Mouse (Mus musculus) telencephalon, adult 2 months (tissue): ENCODE measurements around the gene Rab12.

Source experiments
- DNase-seq: peaks from one replicate; pipeline ENCODE4 v3.0.0-alpha.2; 2011; ENCODE audit warnings: low read depth, low spot score

The Rab12 gene

DNA sequence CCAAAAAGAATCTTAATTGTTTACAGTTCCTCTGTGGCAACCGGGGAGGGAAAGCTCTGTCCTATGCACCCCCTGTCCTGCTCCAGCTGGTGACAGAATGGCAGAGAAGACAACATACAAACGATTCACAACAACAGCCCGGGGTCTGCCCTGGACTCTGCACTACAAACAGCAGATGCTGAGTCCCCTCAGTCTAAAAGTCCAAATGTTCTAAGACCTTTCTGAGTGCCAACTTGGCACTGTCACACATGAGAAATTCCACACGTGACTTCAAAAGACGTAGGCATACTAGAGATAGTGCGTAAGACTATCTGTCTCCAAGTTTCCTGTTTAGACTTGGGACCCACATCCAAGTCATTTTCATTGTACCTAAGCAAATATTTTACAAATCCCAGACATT, 16.7 kb downstream of the Rab12 start:
- DNase-seq, result no peak

DNA sequence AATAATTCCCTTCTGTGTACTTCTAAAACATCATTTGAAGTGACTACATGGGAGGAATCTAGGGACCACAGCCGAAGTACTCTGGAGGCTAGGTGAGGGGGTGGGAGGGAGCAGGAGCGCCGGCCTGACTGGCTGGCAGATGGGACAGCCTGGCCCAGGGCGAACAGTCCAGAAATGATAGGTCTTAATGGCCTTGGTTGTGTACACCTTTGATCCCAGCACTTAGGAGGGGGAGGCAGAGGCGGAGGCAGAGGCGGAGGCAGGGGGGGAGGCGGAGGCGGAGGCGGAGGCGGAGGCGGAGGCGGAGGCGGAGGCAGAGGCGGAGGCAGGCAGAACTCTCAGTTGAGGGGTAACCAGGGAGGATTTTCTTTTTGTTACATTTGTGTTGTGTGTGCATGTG, 20.9 kb downstream of the Rab12 start:
- DNase-seq, result no peak

GRCm38 (mm10) chr17:66496589-66496988, 22.9 kb downstream of the Rab12 start:
- DNase-seq, result no peak

DNA sequence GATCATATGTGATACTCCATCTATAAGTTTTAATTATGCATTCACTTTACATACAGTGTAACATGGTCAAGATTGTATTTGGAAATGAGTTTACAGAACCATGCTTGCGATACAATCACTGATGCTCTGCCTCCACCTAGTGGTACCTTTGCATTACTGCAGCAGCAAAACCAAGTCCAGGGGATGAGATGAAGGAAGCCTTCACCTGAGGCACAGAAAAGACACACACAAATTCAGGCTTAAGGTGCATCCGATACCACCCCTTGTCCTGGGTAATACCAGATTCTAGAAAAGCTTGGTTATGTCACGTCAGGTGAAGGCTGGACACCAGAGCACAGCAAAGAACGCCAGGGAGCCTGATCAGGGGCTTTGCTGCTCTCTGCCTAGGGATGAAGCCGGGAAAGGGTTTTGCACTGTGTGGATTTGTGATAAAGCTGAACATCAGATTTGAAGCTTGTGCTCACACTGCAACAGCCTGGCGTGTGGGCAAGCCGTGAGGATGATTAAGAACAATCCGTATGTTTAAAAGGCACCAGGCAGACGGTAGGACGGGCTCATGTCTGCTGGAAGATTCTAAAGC, 29.4 kb downstream of the Rab12 start:
- peak; percentile 79 for DNase-seq

- DNase-seq, result no peak
Observed at GRCm38 (mm10) chr17:66486576-66486975, 33.0 kb downstream of the Rab12 start.

- DNase-seq, result no peak
Observed at GRCm38 (mm10) chr17:66485742-66486141, 33.8 kb downstream of the Rab12 start.

DNA sequence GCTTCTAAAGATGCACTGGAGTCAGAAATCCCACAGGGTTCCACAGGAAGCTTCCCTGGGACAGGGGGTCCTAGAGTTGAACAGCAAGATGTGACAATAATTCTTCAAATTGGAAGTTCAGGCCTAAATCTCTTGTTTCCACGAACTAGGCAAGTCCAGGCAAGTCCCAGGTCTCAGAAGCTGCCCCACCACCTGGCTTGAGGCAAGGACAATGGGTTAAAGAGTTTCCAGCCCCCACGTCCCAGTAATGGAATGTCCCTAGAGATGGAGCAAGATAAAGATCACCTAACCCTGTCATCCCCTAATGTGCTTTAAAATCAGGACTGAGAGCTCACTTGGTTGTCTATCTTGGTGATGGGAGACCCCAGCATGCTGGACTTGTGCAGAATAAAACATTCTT, 34.6 kb downstream of the Rab12 start:
- no peak for DNase-seq

- DNase-seq, result no peak
Observed at GRCm38 (mm10) chr17:66483651-66484454, 35.7 kb downstream of the Rab12 start.

- no peak for DNase-seq
Observed at GRCm38 (mm10) chr17:66481295-66481694, 38.2 kb downstream of the Rab12 start.

GRCm38 (mm10) chr17:66480491-66481278, 38.8 kb downstream of the Rab12 start:
- DNase-seq, result no peak

- DNase-seq, result no peak
Observed at GRCm38 (mm10) chr17:66479813-66480490, 39.6 kb downstream of the Rab12 start.

GRCm38 (mm10) chr17:66479311-66479710, 40.2 kb downstream of the Rab12 start:
- peak; percentile 66 for DNase-seq

DNA sequence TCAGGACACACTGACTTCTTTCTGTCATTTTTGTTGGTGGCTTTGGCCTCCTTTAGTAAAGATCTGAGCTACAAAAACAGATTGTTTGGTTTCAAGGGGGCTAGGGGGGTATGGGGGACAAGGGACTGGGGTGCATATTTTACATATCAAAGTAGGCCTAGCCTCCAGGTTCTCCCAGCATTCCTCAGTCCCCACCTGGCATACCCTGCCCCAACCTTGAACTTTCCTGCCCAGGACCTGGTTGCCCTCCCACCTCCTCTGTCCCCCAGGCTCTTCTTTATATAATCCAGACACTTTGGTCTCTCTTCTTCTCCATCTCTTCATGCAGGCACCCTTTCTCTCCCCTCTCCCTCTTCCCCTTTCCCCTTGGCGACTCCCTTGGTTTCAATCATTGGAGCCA, 46.3 kb downstream of the Rab12 start:
- DNase-seq, result no peak

DNA sequence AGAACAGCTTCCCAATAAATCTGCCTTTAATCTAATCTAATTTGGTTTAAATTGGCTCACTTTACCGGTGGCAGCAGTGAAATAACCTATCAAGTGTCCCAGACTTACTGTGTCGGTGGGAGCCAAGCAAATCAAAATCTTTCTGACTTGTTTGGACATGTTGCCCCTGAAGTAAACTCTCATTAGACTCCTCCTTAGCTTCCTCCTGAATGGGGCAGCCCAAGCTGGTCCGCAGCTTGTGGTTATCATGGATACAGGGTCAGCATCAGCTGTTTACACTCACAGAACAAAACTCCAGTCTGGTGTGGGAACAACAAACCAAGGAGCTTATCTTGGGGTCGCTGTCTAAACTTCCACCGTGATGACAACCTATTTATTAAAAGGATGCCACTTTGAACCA, 47.8 kb downstream of the Rab12 start:
- no peak for DNase-seq

DNA sequence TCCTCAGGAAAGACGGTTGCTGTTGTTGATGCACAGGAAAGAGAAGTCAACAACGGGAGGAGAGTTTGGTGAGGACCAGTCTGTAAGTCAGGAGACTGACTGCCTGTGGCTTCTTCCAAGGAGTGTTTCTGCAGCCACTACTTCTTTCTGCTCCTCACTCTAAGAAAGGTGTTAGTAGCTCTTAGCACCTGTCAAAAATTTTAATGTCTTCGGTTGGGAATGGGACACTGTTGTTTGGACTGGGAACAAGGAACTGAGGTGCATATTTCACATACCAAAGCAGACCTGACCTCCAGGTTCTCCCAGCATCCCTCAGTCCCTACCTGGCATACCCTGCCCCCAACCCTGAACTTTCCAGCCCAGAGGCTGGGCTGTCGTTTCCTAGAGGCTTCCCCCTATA, 48.3 kb downstream of the Rab12 start:
- no peak for DNase-seq

DNA sequence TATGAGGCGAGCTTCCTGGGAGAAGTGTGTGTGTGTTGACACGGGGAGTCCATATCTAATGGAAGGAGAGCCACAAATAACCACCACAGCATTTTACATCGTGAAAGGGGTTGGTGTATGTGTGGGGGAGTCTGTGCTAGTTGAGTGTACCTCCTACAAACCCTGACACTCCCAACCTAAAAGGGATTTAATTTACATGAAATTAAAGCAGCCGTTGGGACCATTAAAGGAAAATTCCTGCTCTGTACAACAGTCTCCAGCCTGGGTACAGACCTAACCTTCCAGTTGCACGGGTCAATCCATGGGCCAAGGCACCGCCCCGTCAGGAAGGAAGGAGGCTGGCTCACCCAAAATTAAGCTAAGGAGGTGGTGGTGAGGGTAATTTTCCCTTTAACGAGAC, 49.5 kb downstream of the Rab12 start:
- no peak for DNase-seq

- DNase-seq, result no peak
Observed at GRCm38 (mm10) chr17:66457278-66457677, 62.3 kb downstream of the Rab12 start.

GRCm38 (mm10) chr17:66451143-66451542, 68.4 kb downstream of the Rab12 start:
- DNase-seq, result peak; percentile 76

DNA sequence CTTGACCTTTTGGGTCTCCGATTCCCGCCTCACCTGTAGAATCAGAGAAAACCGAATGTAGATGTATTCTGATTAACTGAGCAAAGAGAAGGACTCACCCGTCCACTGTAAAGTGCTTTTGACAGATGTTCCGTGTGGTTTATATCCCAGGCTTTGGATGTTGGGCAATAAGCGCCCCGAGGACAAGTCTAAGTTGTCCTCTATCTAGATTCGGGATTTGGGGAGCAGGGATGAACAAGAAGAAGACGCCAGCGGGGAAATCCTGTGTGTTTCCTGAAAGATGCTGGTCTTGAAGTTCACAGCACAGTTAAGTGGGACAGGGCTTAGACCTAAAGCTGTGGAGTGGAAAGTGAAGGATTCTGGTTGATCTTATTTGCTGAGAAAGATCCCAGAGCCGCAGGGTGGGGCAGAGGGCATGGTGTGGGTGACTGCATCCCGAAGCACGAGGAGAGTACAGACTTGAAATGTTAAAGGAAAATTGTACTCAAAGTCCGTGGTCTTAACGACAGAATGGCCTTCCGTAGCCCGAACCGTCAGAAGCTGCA, 68.9 kb downstream of the Rab12 start:
- DNase-seq, result no peak

DNA sequence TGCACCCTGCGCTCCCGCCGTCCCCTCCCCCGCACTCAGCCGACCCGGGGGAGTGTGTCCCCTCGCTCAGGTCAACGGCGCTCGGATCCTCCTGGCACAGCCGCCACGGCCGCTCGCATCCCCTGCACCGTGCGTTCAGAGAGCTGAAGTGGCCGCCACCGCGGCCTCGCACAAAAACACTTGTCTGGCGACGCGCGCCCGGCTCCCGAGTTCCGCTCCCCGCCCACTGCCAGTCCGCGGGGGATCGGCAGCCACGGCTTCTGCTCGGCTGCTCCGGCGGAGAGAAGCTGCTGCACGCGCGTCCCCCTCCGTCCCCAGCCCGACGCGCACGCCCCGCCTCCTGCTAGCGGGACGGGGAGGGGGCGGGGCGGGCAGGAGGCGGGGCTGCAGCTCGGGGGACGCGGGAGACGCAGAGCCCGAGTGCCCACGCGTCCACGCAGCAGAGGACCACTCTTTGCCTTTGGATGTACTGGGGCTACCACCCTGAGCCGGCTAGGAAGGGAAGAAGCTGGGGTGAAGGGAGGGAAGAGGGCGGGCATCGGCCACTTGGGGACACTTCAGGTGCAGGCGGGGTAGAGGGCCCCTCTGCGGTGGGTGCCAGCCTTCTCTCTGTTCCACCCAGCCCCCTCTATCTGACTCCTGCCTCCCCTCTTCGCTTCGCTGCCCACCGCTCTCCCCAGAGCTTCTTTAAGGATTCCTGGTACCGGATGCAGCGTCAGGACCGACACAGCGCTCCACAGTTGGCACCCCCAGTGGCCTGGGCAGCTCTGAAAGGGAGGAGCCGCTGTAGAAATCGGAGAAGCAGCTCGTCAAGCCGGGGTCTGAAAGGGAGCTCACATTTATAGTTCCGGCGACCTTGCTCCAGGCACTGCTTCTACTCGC, 69.8 kb downstream of the Rab12 start, which contains the start of gene Mtcl1:
Gene Mtcl1, minus strand, starts transcription at position 291 of the 882 bp plus-strand sequence.
- no peak for DNase-seq
